Mouse (Mus musculus): ENCODE results near the gene Car11. TPM values are rescaled to one million over a fixed set of nuclear protein-coding genes. Genes with fewer than 3 reads are reported as not detected.

Car11 gene
- polyA plus RNA-seq, 1 experiment = not detected

DNA sequence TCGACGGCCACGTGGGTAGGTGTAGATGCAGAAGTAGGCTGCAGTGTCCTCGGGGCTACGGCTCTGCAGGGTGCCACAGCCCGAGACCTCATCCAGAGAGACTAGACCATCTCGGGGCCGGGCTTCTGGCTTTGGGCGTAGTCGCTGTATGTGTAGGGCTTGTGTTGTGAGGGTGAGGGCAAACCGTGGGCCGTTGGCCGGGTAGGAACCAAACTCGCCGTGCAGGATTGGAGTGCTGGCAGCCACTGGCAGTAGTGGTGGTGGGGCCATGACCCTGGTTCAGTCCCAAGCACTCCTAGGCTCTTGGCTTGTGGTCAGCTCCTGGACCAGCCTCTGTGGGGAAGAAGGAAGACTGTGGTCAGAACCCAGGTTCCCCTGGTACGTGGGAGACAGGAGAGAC, 13.8 kb downstream of the Car11 start:
- Histone ChIP-seq H3K4me1 (ENCODE audit: control insufficient read depth, insufficient read depth, low read length) (peaks cover 67% of the 10 kb centered on the region), H3K4me3 (ENCODE audit: insufficient read depth, low read depth, low read length) (no peak overlapping the region), H3K27ac (ENCODE audit: insufficient read depth, low read depth, low read length) (no peak overlapping the region)
- TF ChIP-seq CTCF (IDR thresholded peaks at IDR 0.05; ENCODE audit: insufficient read depth, low read depth, low read length) (no peak), POLR2A (IDR thresholded peaks at IDR 0.05; ENCODE audit: insufficient read depth, low read depth, low read length) (no peak)
- WGBS = 93% methylated on average over 16 of the region's 16 CpGs

- H3K4me3 ChIP-seq (ENCODE audit: insufficient read depth, low read depth, low read length) = peak overlapping the region; percentile 72
- TF ChIP-seq POLR2A (IDR thresholded peaks at IDR 0.05; ENCODE audit: insufficient read depth, low read depth, low read length) = no peak
- no peak for TF ChIP-seq CTCF (IDR thresholded peaks at IDR 0.05; ENCODE audit: insufficient read depth, low read depth, low read length)
- H3K27ac ChIP-seq (ENCODE audit: insufficient read depth, low read depth, low read length) = no peak overlapping the region
- H3K4me1 ChIP-seq (ENCODE audit: control insufficient read depth, insufficient read depth, low read length) = peaks cover 63% of the 10 kb centered on the region
- 50% methylated on average over 6 of the region's 6 CpGs for WGBS
Measured at GRCm38 (mm10) chr7:45713881-45714520, 14.4 kb downstream of the Car11 start.

DNA sequence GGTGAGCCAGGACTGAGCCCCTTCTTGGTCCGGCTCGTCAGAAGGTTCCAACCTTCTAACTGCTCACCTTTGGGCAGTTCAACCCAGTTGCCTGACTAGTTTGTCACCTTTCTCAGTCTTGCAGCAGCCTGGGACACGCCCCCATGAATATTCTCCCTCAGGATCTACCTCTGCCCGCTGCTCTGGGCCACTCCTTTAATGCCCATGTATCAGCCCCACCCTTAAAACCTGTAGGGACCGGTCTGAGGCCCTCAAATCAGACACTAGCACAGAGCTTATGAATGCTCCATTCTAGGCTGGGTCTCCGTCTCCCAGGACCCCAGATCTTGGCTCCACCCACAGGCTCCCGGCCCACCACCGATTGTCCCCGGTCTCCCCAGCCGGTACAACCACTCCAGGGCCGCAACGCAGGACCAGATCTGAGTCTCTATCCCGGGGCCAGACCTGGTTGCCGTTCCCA, 15.0 kb downstream of the Car11 start:
- no peak for TF ChIP-seq POLR2A (IDR thresholded peaks at IDR 0.05; ENCODE audit: insufficient read depth, low read depth, low read length)
- H3K27ac ChIP-seq (ENCODE audit: insufficient read depth, low read depth, low read length) = peak overlapping the region; percentile 65
- 7% methylated on average over 14 of the region's 14 CpGs for WGBS
- peaks cover 66% of the 10 kb centered on the region for H3K4me1 ChIP-seq (ENCODE audit: control insufficient read depth, insufficient read depth, low read length)
- peak overlapping the region; percentile 72 for H3K4me3 ChIP-seq (ENCODE audit: insufficient read depth, low read depth, low read length)

- peak within 1 kb of the TSS; percentile 72 for H3K4me3 ChIP-seq (ENCODE audit: insufficient read depth, low read depth, low read length)
- peaks cover 65% of the 10 kb centered on the region for H3K4me1 ChIP-seq (ENCODE audit: control insufficient read depth, insufficient read depth, low read length)
- peak; percentile 51; the same call in 1 of the 2 replicates for TF ChIP-seq POLR2A (IDR thresholded peaks at IDR 0.05; ENCODE audit: insufficient read depth, low read depth, low read length)
- no peak for TF ChIP-seq CTCF (IDR thresholded peaks at IDR 0.05; ENCODE audit: insufficient read depth, low read depth, low read length)
- WGBS = 8% methylated on average over 34 of the region's 34 CpGs
- peak within 1 kb of the TSS; percentile 65 for H3K27ac ChIP-seq (ENCODE audit: insufficient read depth, low read depth, low read length)
Measured at GRCm38 (mm10) chr7:45715090-45715708, 15.6 kb downstream of the Car11 start, which contains the start of gene Rpl18. Gene Rpl18 (plus strand): TSS chr7:45715457.

- TF ChIP-seq POLR2A (IDR thresholded peaks at IDR 0.05; ENCODE audit: insufficient read depth, low read depth, low read length) = no peak
- no peak for TF ChIP-seq CTCF (IDR thresholded peaks at IDR 0.05; ENCODE audit: insufficient read depth, low read depth, low read length)
- H3K4me1 ChIP-seq (ENCODE audit: control insufficient read depth, insufficient read depth, low read length) = peaks cover 58% of the 10 kb centered on the region
- 0 out of 2 replicates have a peak overlapping the region, but pooled peaks have one; percentile 1 for H3K4me3 ChIP-seq (ENCODE audit: insufficient read depth, low read depth, low read length)
- no peak overlapping the region for H3K27ac ChIP-seq (ENCODE audit: insufficient read depth, low read depth, low read length)
- WGBS = 80% methylated on average over 19 of the region's 19 CpGs
Measured at GRCm38 (mm10) chr7:45715741-45716459, 16.3 kb downstream of the Car11 start.

DNA sequence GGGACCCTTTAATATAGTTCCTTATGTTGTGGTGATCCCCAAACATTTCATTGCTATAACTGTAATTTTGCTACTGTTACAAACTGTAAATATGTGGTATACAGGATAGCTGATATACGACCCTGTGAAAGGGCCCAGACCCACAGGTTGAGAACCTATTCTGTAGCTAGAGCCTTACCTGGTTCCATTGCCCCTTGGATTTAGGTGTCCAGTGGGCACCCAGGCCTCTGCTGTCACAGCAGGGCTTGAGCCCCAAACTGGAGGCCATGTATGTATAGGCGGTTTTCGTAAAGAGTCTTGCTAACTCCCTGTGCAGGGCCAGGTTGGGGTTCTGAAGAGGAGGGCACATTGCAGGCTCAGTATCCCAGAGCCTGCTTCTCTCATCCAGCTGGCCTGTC, 16.8 kb downstream of the Car11 start:
- TF ChIP-seq POLR2A (IDR thresholded peaks at IDR 0.05; ENCODE audit: insufficient read depth, low read depth, low read length) (no peak), CTCF (IDR thresholded peaks at IDR 0.05; ENCODE audit: insufficient read depth, low read depth, low read length) (no peak)
- 76% methylated on average over 3 of the region's 3 CpGs for WGBS
- H3K4me1 ChIP-seq (ENCODE audit: control insufficient read depth, insufficient read depth, low read length) = peaks cover 53% of the 10 kb centered on the region
- H3K27ac ChIP-seq (ENCODE audit: insufficient read depth, low read depth, low read length) = no peak overlapping the region
- H3K4me3 ChIP-seq (ENCODE audit: insufficient read depth, low read depth, low read length) = no peak overlapping the region

DNA sequence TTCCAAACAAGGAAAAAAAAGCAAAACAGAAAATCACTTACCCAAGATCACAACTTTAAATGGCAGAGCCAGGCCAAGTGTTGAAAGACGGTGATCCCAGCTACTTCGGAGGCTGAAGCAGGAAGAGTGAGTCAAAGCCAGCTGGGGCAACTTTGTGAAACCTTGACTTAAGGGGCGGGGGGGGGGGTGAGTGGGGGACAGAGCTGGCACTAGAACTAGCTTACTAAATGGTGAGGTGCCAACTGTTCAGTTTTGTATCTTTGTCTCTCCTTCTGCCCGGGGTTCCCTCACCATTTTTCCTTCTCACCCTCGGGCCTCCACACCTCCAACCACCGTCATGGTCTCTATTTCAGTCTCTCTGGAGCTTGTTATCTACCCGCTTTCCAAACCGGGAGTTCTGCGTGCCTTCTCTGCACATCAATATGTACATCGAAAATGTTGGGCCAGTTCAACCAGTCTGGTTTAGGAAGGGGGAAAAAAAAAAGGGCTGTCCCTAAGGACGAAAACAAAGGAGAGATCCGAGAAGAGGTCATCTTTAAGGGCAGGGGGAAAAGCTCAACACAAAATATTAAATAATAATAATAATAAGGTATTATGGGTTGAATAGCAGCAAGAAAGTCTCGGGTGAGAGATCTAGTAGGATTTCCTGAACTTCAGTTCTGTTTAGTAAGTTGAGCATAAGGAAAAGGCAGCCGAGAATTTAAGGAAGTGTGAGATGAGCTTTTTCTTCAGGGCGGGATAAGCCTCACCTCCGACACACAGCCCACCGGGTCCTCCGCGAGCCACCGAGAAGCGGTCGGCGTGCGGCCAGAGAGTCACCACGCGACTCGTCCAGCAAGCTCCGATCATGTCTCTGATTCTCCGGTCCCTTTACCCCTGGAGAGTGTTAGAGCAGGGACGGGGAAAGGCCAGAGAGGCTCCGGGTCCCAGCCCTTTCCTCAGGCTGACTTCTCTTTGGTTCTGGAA, 17.6 kb downstream of the Car11 start:
- TF ChIP-seq POLR2A (IDR thresholded peaks at IDR 0.05; ENCODE audit: insufficient read depth, low read depth, low read length) (no peak), CTCF (IDR thresholded peaks at IDR 0.05; ENCODE audit: insufficient read depth, low read depth, low read length) (no peak)
- 7% methylated on average over 31 of the region's 31 CpGs for WGBS
- H3K4me1 ChIP-seq (ENCODE audit: control insufficient read depth, insufficient read depth, low read length) = peaks cover 45% of the 10 kb centered on the region
- peak overlapping the region; percentile 87 for H3K4me3 ChIP-seq (ENCODE audit: insufficient read depth, low read depth, low read length)
- peak overlapping the region; percentile 74 for H3K27ac ChIP-seq (ENCODE audit: insufficient read depth, low read depth, low read length)

DNA sequence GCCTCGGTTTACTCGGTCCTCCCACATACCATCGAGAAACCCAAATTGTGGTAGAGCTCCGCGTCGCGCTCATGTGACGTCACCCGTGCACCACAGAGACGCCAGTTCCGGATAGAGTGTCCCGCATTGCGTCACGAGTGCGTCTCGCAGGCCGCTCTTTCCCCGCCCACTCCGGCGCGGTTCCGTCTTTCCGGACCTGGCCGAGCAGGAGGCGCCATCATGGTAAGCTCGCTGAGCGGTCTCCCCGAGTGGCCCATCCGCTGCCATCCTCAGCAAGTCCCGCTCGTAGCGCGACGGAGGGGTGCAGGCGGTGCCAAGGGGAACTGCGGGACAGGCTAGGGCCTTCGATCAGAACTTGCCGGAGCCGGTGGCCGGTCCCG, 18.3 kb downstream of the Car11 start, which contains the start of gene Sphk2:
Gene Sphk2, minus strand, starts transcription at position 85 of the 380 bp plus-strand sequence.
- TF ChIP-seq POLR2A (IDR thresholded peaks at IDR 0.05; ENCODE audit: insufficient read depth, low read depth, low read length) (peak; percentile 96), CTCF (IDR thresholded peaks at IDR 0.05; ENCODE audit: insufficient read depth, low read depth, low read length) (no peak)
- peaks cover 38% of the 10 kb centered on the region for H3K4me1 ChIP-seq (ENCODE audit: control insufficient read depth, insufficient read depth, low read length)
- peak within 1 kb of the TSS; percentile 87 for H3K4me3 ChIP-seq (ENCODE audit: insufficient read depth, low read depth, low read length)
- WGBS = under 1% methylated on average over 41 of the region's 41 CpGs
- peak within 1 kb of the TSS; percentile 74 for H3K27ac ChIP-seq (ENCODE audit: insufficient read depth, low read depth, low read length)
